Mouse (Mus musculus) mesoderm, embryonic 11.5 days (tissue): ENCODE results near the gene Rdh9.

Experiments used
- DNase-seq: peaks from one replicate; pipeline ENCODE4 v3.0.0-alpha.2; 2012; ENCODE audit warnings: low read depth, low spot score

Gene Rdh9

GRCm38 (mm10) chr10:127776011-127776410 is at the start of gene Rdh9:
Gene Rdh9, plus strand, starts transcription at chr10:127776386.
- DNase-seq, result no peak

- DNase-seq, result no peak
These were observed 47.7 kb upstream of the Rdh9 start for GRCm38 (mm10) chr10:127728437-127728836.

- DNase-seq, result no peak
These were observed 45.8 kb upstream of the Rdh9 start for GRCm38 (mm10) chr10:127730285-127730932.

GRCm38 (mm10) chr10:127730933-127731310 is 45.3 kb upstream of the Rdh9 start:
- no peak for DNase-seq

GRCm38 (mm10) chr10:127731397-127731796 is 44.8 kb upstream of the Rdh9 start:
- DNase-seq, result no peak

- no peak for DNase-seq
These were observed 41.8 kb upstream of the Rdh9 start for GRCm38 (mm10) chr10:127734434-127734833.

DNA sequence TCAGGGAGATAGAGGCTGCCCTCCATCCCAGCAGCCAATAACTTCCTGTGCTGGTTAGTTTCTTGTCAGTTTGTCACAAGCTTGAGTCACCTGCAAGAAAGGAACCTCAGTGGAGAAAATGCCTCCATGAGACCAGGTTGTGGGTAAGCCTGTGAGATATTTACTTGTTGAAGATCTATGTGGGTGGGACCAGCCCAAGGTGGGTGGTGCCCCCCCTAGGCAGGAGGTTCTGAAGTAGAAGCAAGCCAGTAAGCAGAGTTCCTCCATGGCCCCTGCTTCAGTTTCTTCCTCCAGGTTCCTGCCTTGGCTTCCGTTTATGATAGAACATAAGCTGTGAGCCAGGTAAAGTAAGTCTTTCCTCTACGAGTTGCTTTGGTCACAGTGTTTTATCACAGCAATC is 39.9 kb upstream of the Rdh9 start:
- DNase-seq, result no peak

DNA sequence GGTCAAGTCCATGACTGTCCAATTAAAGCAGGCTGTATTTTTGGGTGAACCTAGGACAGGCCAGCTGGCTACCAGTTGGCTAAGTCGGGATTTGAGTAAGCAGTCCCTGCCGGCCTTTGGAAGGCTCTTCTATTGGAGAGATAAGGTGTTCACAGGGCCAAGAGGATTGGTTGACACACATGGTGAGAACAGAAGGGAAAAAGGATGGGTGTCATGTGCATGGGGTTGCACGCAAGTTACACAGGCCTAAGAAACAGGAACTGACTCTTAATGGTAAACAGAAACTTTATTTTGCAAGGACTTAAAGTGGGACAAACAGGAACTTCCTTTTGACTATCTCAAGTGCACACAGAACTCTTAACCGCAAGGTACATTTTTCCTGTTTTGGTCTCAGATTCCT is 39.3 kb upstream of the Rdh9 start:
- DNase-seq, result no peak

GRCm38 (mm10) chr10:127737552-127737951 is 38.6 kb upstream of the Rdh9 start:
- no peak for DNase-seq

DNA sequence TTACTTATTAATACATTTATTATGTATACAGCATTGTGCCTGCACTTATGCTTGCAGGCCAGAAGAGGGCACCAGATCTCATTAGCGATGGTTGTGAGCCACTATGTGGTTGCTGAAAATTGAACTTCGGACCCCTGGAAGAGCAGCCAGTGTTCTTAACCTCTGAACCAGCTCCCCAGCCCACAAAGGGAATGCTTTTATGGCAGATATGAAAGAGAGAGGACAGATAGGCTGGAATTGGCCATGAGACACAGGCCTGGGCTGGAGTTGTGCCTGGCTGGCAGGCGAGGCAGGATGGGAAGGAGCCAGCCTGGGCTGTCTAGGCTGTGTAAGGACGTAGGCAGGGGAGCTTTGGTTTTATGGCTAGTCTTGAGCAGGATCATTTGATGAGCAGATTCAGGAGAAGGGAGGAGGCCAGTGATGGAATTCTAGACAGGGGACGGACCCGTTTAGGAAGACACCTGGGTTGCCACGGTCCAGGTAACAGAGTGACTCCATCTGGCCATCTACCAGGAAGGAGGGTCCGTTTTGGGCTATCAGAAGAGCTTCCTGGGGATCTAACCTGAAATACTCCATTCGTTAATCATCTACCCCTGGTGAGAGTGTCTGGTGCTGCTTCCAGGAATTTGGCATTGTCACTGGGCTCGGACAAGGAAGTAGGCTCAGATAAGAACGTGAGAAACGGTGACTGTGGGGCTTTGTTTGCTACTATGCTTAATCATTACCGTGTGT is 37.9 kb upstream of the Rdh9 start:
- peak; percentile 63 for DNase-seq

GRCm38 (mm10) chr10:127739083-127739660 is 37.0 kb upstream of the Rdh9 start, which contains the start of gene Zbtb39:
Gene Zbtb39, plus strand, starts transcription at chr10:127739538.
- peak; percentile 85 for DNase-seq

DNA sequence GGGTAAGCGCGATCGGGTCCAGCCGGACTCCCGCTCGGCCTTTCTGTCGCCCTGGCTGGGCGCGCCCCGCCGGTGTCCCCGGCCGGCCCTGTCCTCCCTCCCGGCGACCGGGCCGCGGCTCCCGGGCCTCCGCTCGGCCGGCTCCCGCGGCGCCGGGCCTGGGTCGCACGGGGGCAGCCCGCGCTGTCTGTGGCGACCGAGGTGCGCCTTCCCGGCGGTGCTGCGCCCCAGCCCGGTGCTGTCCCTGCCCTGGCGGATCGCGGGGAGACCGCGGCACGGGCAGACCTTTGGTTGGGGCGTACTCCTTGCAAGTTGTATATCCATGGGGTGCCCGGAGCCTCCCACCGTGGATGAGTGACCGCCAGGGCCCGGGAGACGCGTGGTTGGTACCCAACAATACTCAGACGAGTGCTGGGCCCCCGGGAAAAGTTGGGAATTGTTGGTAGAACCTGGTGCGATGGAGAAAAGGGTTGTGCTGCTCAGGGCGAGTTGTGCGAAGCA is 36.5 kb upstream of the Rdh9 start:
- no peak for DNase-seq

DNA sequence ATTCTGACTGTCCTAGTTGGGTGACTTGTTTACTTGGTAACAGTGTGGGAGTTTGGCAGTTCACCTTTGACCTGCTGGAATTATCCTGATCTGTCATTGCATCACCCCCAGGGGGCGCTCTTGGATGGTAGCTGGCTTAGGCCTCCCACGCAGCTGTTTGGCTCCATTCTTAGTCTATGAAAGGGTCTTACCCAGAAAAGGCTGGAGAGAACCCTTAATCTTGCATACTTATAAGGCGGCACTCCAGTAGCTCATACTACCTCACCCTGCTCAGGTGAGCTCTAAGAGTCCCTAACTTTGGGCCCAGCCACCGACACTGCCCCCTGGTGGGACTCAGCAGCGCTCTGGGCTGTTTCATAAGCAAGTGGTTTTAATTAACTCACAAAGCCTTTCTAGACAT is 31.5 kb upstream of the Rdh9 start:
- peak; percentile 55 for DNase-seq

GRCm38 (mm10) chr10:127745886-127746285 is 30.3 kb upstream of the Rdh9 start:
- DNase-seq, result no peak

- DNase-seq, result no peak
These were observed 28.9 kb upstream of the Rdh9 start for GRCm38 (mm10) chr10:127747254-127747653.

DNA sequence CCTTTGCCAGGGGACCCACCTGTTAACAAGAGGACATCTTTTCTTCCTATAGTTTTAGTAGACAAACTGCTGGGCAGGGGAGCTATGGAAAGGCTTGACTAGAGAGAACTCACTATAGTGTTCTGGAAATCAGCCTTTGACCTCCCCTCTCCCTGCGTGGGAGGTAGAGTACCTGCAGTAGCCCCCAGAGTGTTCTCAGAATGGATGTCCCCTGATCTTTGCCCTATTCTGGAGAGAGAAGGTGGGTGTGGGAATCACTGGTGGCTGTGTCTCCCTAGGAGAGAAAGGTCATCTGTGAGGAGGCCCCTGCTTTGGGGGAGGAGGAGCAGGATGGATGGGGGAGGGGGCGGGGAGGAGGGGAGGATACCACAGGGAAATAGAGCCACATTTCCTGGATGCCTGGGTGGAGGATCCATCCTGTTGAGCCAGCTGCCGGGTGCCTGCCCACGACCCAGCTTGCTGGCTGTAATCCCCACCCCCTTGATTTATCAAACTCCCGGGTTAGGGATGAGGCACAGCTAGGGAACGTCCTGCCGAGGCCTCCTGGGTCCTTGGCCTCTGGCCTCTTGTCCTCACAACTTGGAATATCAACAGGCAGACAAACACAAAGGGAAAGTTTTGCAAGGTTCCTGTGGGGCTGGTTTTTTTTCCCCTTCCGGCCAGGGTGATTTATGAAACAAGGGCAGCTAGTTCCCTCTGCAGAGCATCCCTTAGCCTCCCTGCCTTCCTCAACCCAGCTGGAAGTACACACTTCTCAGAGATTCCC is 27.2 kb upstream of the Rdh9 start:
- DNase-seq, result peak; percentile 59

- DNase-seq, result no peak
These were observed 25.9 kb upstream of the Rdh9 start for GRCm38 (mm10) chr10:127750136-127750777.

DNA sequence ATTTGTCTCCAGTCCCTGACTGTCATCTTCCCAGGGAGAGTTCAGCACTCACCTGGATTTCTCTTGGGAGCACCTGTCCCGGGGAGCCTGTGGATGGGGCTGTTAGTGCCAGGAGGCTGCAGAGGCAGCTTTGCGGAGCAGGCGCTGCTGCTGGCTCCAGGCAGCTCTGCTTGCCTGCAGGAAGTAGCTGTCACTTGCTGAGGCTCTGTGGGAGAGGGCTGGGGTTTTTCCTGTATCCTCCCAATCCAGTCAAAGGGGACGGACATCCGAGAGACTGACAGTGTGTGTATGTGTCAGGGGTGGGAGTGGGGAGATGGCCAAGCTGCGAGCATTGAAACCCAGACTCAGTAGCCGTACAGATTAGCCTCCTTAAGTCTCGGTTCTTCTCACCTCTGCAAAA is 24.6 kb upstream of the Rdh9 start, which contains the start of gene Gpr182:
TSS of gene Gpr182 (minus strand) at position 185 of the 400 bp plus-strand sequence.
- no peak for DNase-seq

DNA sequence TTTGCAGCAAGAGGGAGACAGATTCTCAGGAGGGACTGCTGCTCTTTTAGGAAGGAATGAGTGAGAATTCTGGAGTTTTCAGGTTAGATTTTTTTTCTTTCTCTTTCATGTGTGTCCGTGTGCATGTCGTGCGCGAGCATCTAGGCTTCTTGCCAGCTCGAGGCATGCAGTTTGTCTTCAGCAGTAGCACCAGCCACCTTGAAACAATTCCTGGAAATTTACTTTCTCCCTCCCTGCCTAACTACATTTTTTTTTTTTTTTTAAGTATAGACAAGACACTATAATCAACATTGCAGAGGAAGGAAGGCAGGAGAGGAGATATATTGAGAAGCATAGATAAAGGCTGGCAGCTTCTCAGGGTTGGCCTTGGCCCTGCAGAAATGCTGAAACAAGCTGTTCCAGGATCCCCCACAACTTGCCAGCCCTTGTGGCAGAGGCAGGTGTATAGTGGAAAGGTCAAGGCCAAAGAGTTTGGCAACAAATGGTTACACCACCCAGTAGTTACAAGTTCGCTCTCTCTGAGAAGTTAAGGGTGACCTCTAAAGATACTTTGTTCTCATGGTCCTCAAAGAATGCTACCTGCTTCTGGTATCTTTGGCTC is 21.5 kb upstream of the Rdh9 start:
- no peak for DNase-seq

GRCm38 (mm10) chr10:127755246-127755645 is 20.9 kb upstream of the Rdh9 start:
- DNase-seq, result no peak
